Mouse (Mus musculus) urinary bladder, postnatal 36 days (tissue): ENCODE measurements around the gene Ntn1.

Experiments
- DNase-seq, 2 experiments: peaks; one replicate each; pipeline ENCODE4 v3.0.0; 2022; ENCODE audit warnings: low spot score in 2 of 2, mixed read lengths in 1 of 2

The Ntn1 gene

GRCm38 (mm10) chr11:68331676-68332265 lies 68.9 kb downstream of the Ntn1 start:
- no peak for DNase-seq

- DNase-seq: no peak
Measured at GRCm38 (mm10) chr11:68331117-68331437, 69.5 kb downstream of the Ntn1 start.

- no peak for DNase-seq
Measured at GRCm38 (mm10) chr11:68330398-68331116, 70.1 kb downstream of the Ntn1 start.

GRCm38 (mm10) chr11:68324863-68325262 lies 75.8 kb downstream of the Ntn1 start:
- no peak for DNase-seq

GRCm38 (mm10) chr11:68321417-68321816 lies 79.2 kb downstream of the Ntn1 start:
- peak in 1 of 2 experiments; percentile 51 for DNase-seq

- no peak for DNase-seq
Measured at GRCm38 (mm10) chr11:68315551-68316130, 85.0 kb downstream of the Ntn1 start.

GRCm38 (mm10) chr11:68313861-68314260 lies 86.8 kb downstream of the Ntn1 start:
- peak in 1 of 2 experiments; percentile 10 for DNase-seq

- no peak for DNase-seq
Measured at GRCm38 (mm10) chr11:68313065-68313464, 87.6 kb downstream of the Ntn1 start.

GRCm38 (mm10) chr11:68308911-68309580 lies 91.6 kb downstream of the Ntn1 start:
- DNase-seq: no peak

- no peak for DNase-seq
Measured at GRCm38 (mm10) chr11:68305997-68306396, 94.6 kb downstream of the Ntn1 start.

GRCm38 (mm10) chr11:68302323-68302722 lies 98.3 kb downstream of the Ntn1 start:
- no peak for DNase-seq

GRCm38 (mm10) chr11:68301660-68302059 lies 99.0 kb downstream of the Ntn1 start:
- no peak for DNase-seq

GRCm38 (mm10) chr11:68295474-68295873 lies 105.1 kb downstream of the Ntn1 start:
- DNase-seq: no peak

- no peak for DNase-seq
Measured at GRCm38 (mm10) chr11:68290631-68291030, 110.0 kb downstream of the Ntn1 start.

GRCm38 (mm10) chr11:68287331-68287730 lies 113.3 kb downstream of the Ntn1 start:
- DNase-seq: peak in 1 of 2 experiments; percentile 29

GRCm38 (mm10) chr11:68286142-68286808 lies 114.3 kb downstream of the Ntn1 start:
- DNase-seq: no peak

GRCm38 (mm10) chr11:68285754-68286141 lies 114.9 kb downstream of the Ntn1 start:
- DNase-seq: no peak

GRCm38 (mm10) chr11:68280001-68280510 lies 120.6 kb downstream of the Ntn1 start:
- no peak for DNase-seq

GRCm38 (mm10) chr11:68276945-68277344 lies 123.7 kb downstream of the Ntn1 start:
- DNase-seq: no peak

- DNase-seq: no peak
Measured at GRCm38 (mm10) chr11:68274331-68274811, 126.3 kb downstream of the Ntn1 start.

- no peak for DNase-seq
Measured at GRCm38 (mm10) chr11:68273855-68274254, 126.8 kb downstream of the Ntn1 start.
